Mouse (Mus musculus) embryonic facial prominence, embryonic 13.5 days (tissue): ENCODE results near the gene Plxna3. TPM values are rescaled to one million over a fixed set of nuclear protein-coding genes. Genes with fewer than 3 reads are reported as not detected.
"Not testable (repeated sequence)": the region's sequence is repeated elsewhere in the genome, so short reads cannot be mapped to it uniquely, and the experiment has no call there.

Experiments used
- ATAC-seq: fragments of 200-750 bp; cut with Nextera tagmentation; 2 replicates; pipeline ENCODE4 v1.8.0; 2017; ENCODE audit warnings: low read depth; ENCODE audit not compliant: insufficient number of reproducible peaks, insufficient read depth, low FRiP score, low TSS enrichment
- H3K27ac ChIP-seq: fragments of 300-500 bp; sonication (generic); 2 replicates; pipeline ENCODE4 v1.5.1; 2015; ENCODE audit warnings: moderate library complexity, mild to moderate bottlenecking, inconsistent platforms
- H3K27me3 ChIP-seq: fragments of 300-500 bp; sonication (generic); 2 replicates; pipeline ENCODE4 v1.6.1; 2015; ENCODE audit warnings: mild to moderate bottlenecking, inconsistent platforms
- H3K36me3 ChIP-seq: fragments of 300-500 bp; sonication (generic); 2 replicates; pipeline ENCODE4 v1.6.1; 2015; ENCODE audit warnings: mild to moderate bottlenecking, inconsistent platforms
- H3K4me1 ChIP-seq: fragments of 300-500 bp; sonication (generic); 2 replicates; pipeline ENCODE4 v1.6.1; 2015; ENCODE audit warnings: inconsistent platforms
- H3K4me2 ChIP-seq: fragments of 300-500 bp; sonication (generic); 2 replicates; pipeline ENCODE4 v1.6.1; 2015; ENCODE audit warnings: moderate library complexity, mild to moderate bottlenecking, inconsistent platforms
- H3K4me3 ChIP-seq: fragments of 300-500 bp; sonication (generic); 2 replicates; pipeline ENCODE4 v1.5.1; 2015; ENCODE audit warnings: mild to moderate bottlenecking, inconsistent platforms
- H3K9ac ChIP-seq: fragments of 300-500 bp; sonication (generic); 2 replicates; pipeline ENCODE4 v1.6.1; 2015; ENCODE audit warnings: mild to moderate bottlenecking, inconsistent platforms
- H3K9me3 ChIP-seq: fragments of 300-500 bp; sonication (generic); 2 replicates; pipeline ENCODE4 v1.6.1; 2016; ENCODE audit warnings: inconsistent platforms
- WGBS: fragments of 180-500 bp; shearing (Covaris S2); methylation state at CpG from one replicate; pipeline ENCODE4 v1.1.7; 2015; ENCODE audit warnings: mixed read lengths; 5-methylcytosine and 5-hydroxymethylcytosine counted together
- polyA plus RNA-seq: library from polyadenylated mRNA; unstranded; fragments of >200 nt; fragmentation: Nextera tagmentation; extraction: Ambion mirVana; gene quantifications from 2 replicates; pipeline ENCODE4 v1.2.1, GENCODE M21; 2015

Plxna3 gene
- polyA plus RNA-seq, 1 experiment from 2014 or later: 25.1 TPM

- Histone ChIP-seq H3K27me3 (no peaks in the 10 kb centered on the region), H3K4me3 (peak within 1 kb of the TSS; percentile 63), H3K9ac (peak within 1 kb of the TSS; percentile 83), H3K4me2 (peak within 1 kb of the TSS; percentile 68), H3K4me1 (peaks cover 3% of the 10 kb centered on the region; the same call in 1 of the 2 replicates), H3K9me3 (no peaks in the 10 kb centered on the region), H3K36me3 (peaks cover 33% of the 10 kb centered on the region), H3K27ac (peak within 1 kb of the TSS; percentile 85)
- 27% methylated on average over 58 of the region's 59 CpGs for WGBS
- ATAC-seq: peak; percentile 88
Measured at GRCm38 (mm10) chrX:74312540-74313464, 16.1 kb upstream of the Plxna3 start, which contains the start of gene Fam50a. TSS of gene Fam50a (plus strand) at chrX:74313033.

DNA sequence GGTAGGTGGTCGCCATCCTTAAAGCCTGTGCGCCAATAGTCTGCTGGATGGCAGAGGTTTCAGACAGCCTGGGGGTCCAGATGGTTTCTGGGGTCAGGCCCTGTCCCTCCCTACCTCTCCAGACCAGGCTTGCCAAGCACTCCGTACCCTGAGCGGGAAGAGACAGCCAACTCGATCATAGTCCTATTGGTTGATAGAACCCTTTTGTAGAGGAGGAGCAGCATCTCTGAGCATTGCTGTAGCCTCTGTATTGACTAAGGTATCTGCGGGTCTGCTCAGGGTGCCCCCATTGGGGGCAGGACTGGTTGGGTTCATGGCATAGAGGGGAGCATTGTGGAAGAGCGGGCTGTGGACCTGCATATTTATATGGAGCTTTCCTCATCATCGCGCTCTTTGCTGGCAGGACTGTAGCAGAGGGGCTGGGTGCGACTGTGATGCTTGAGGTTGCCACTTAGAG, 377 bp downstream of the Plxna3 start:
- no peaks in the 10 kb centered on the region for H3K9me3 ChIP-seq
- no peaks in the 10 kb centered on the region for H3K27me3 ChIP-seq
- H3K4me2 ChIP-seq: peak overlapping the region; percentile 69
- WGBS: 29% methylated on average over 10 of the region's 10 CpGs
- peak overlapping the region; percentile 72 for H3K9ac ChIP-seq
- H3K4me3 ChIP-seq: peak overlapping the region; percentile 52
- peaks cover 9% of the 10 kb centered on the region; the same call in 1 of the 2 replicates for H3K36me3 ChIP-seq
- peaks cover 19% of the 10 kb centered on the region for H3K4me1 ChIP-seq
- ATAC-seq: peak; percentile 56; the same call in 1 of the 2 replicates
- H3K27ac ChIP-seq: peak overlapping the region; percentile 84; the same call in 1 of the 2 replicates

GRCm38 (mm10) chrX:74330166-74330930, 1.5 kb downstream of the Plxna3 start:
- no peaks in the 10 kb centered on the region for H3K27me3 ChIP-seq
- H3K36me3 ChIP-seq: peaks cover 9% of the 10 kb centered on the region; the same call in 1 of the 2 replicates
- H3K4me1 ChIP-seq: peaks cover 19% of the 10 kb centered on the region
- H3K4me3 ChIP-seq: peak overlapping the region; percentile 52
- WGBS: 42% methylated on average over 2 of the region's 2 CpGs
- H3K9ac ChIP-seq: peak overlapping the region; percentile 72
- H3K27ac ChIP-seq: no peak overlapping the region
- no peaks in the 10 kb centered on the region for H3K9me3 ChIP-seq
- no peak for ATAC-seq
- peak overlapping the region; percentile 69 for H3K4me2 ChIP-seq

DNA sequence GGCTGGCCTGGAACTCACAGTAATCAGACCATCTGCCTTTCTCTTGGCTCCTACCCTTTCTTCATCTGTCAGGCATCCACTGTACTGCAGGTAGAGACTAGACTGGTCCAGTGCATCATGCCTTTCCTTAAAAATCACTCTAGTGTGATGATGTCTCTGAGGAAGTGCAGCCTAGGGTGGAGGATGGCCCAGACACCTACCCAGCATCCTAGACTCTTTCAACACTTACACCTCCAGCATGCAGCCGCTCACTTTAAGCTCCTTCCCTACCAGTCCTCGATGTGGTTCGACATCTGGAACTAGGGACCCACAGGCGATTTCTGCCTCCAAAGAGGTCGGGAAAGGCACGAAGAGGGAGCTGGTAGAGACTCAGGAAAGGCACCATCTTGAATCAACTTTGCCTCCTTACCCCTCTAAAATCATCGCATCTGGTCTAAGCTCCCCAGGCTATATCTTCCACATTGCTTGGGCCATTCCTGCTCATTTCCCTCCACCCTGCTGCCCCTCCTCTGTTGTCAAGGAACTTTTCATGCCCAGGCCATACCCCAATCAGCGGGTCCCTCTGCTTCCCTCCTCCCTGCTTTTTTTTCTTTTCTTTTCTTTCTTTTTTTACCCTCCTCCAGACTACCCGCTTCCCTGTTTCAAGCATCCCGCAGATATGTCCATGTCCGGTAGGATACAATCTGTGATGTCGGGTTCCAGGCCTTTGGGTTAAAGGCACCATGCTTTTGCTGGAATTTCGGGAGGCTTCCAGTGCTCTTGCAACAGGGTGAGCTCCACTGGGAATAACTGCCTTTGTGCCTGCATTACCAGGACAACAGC, 24.0 kb downstream of the Plxna3 start:
- Histone ChIP-seq H3K4me1 (no peaks in the 10 kb centered on the region), H3K27me3 (no peaks in the 10 kb centered on the region), H3K4me2 (peak overlapping the region; percentile 62), H3K36me3 (no peaks in the 10 kb centered on the region), H3K9me3 (no peaks in the 10 kb centered on the region), H3K9ac (peak overlapping the region; percentile 69), H3K4me3 (peak overlapping the region; percentile 49), H3K27ac (peak overlapping the region; percentile 62)
- 25% methylated on average over 13 of the region's 13 CpGs for WGBS
- no peak for ATAC-seq

GRCm38 (mm10) chrX:74353467-74353770, 24.6 kb downstream of the Plxna3 start, which contains the start of gene Lage3:
TSS of gene Lage3 (minus strand) at chrX:74353618.
- Histone ChIP-seq H3K4me1 (no peaks in the 10 kb centered on the region), H3K27me3 (no peaks in the 10 kb centered on the region), H3K27ac (peak within 1 kb of the TSS; percentile 62), H3K4me3 (peak within 1 kb of the TSS; percentile 49), H3K9me3 (no peaks in the 10 kb centered on the region), H3K9ac (peak within 1 kb of the TSS; percentile 69), H3K4me2 (peak within 1 kb of the TSS; percentile 62), H3K36me3 (no peaks in the 10 kb centered on the region)
- WGBS: 22% methylated on average over 13 of the region's 22 CpGs
- ATAC-seq: peak; percentile 78

GRCm38 (mm10) chrX:74357069-74357468, 28.2 kb downstream of the Plxna3 start:
- not testable (repeated sequence) for ATAC-seq, H3K4me2 ChIP-seq, H3K27me3 ChIP-seq, H3K9me3 ChIP-seq, H3K36me3 ChIP-seq, H3K4me3 ChIP-seq, H3K4me1 ChIP-seq, H3K9ac ChIP-seq, H3K27ac ChIP-seq
- WGBS: 85% methylated on average over 3 of the region's 3 CpGs

DNA sequence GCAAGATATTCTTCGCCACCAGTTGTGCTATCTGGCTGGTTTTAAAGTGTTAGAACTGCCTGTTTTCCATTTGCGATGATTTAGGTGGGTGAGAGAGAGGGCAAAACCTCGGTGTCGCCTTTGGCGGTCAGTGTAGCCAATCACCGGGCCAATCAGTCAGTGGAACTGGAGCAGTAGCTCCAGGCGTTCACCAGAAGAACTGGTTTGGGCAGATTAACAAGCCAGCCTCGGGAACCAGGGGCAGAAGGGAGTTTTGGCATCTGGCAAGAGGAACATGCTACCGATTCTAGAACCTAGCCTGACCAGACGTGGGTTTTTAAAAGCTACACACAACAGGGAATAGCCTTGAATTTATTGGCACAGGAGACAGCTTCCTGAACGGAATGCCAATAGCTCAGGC, 30.3 kb downstream of the Plxna3 start:
- no peak overlapping the region for H3K27ac ChIP-seq
- H3K27me3 ChIP-seq: no peaks in the 10 kb centered on the region
- no peak for ATAC-seq
- no peaks in the 10 kb centered on the region for H3K36me3 ChIP-seq
- H3K4me3 ChIP-seq: no peak overlapping the region
- H3K4me2 ChIP-seq: no peak overlapping the region
- no peaks in the 10 kb centered on the region for H3K4me1 ChIP-seq
- H3K9me3 ChIP-seq: no peaks in the 10 kb centered on the region
- no peak overlapping the region for H3K9ac ChIP-seq
- 44% methylated on average over 11 of the region's 11 CpGs for WGBS

DNA sequence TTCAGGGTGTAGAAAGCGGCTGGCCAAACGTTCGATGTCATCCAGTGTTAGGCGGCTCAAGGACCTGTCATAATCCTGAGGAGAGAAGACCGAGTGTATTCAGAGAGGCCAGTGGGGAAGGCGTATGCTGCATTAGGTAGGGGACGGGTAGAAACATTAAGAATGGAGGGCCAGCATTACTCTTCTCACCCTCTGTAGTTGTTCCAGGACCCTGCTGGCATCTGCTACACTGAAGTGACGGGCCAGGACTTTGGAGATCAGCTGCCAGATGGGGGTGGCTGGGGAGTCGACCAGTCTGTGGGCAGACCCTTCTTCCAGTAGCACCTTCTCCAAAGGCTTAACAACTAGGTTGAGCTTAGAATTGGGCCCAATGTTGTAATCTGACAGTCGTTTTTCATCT, 38.6 kb downstream of the Plxna3 start:
- H3K9ac ChIP-seq: peak overlapping the region; percentile 83
- H3K27ac ChIP-seq: peak overlapping the region; percentile 66; the same call in 1 of the 2 replicates
- WGBS: 75% methylated on average over 10 of the region's 10 CpGs
- no peaks in the 10 kb centered on the region for H3K9me3 ChIP-seq
- H3K4me1 ChIP-seq: 0 out of 2 replicates have a peak, but pooled peaks cover 3% of the 10 kb centered on the region
- ATAC-seq: no peak
- peaks cover 19% of the 10 kb centered on the region; the same call in 1 of the 2 replicates for H3K36me3 ChIP-seq
- peak overlapping the region; percentile 60 for H3K4me3 ChIP-seq
- H3K4me2 ChIP-seq: peak overlapping the region; percentile 65
- H3K27me3 ChIP-seq: no peaks in the 10 kb centered on the region

- Histone ChIP-seq H3K4me2 (peak overlapping the region; percentile 65), H3K4me1 (0 out of 2 replicates have a peak, but pooled peaks cover 3% of the 10 kb centered on the region), H3K27ac (peak overlapping the region; percentile 66), H3K4me3 (peak overlapping the region; percentile 60), H3K36me3 (peaks cover 19% of the 10 kb centered on the region; the same call in 1 of the 2 replicates), H3K9ac (peak overlapping the region; percentile 83), H3K9me3 (no peaks in the 10 kb centered on the region), H3K27me3 (no peaks in the 10 kb centered on the region)
- ATAC-seq: peak; percentile 68
- WGBS: 31% methylated on average over 43 of the region's 49 CpGs
Measured at GRCm38 (mm10) chrX:74368209-74368909, 39.5 kb downstream of the Plxna3 start.

GRCm38 (mm10) chrX:74372888-74373549, 44.2 kb downstream of the Plxna3 start, which contains the start of the genes Ubl4a and Slc10a3:
TSS of gene Ubl4a (minus strand) at chrX:74373218.
TSS of gene Slc10a3 (minus strand) at chrX:74373349.
- peak; percentile 91 for ATAC-seq
- Histone ChIP-seq H3K4me1 (no peaks in the 10 kb centered on the region), H3K36me3 (peaks cover 8% of the 10 kb centered on the region; the same call in 1 of the 2 replicates), H3K9ac (peak within 1 kb of the TSS; percentile 72), H3K27ac (no peak within 1 kb of the TSS), H3K27me3 (no peaks in the 10 kb centered on the region), H3K4me2 (peak within 1 kb of the TSS; percentile 60), H3K9me3 (no peaks in the 10 kb centered on the region), H3K4me3 (peak within 1 kb of the TSS; percentile 49)
- 30% methylated on average over 32 of the region's 32 CpGs for WGBS
